Mouse (Mus musculus) heart, adult 8-10 months (tissue): ENCODE measurements at regions not wholly inside any gene's neighbourhood (a gene's known extent, or its start where the extent isn't known, plus 50 kb on each side); places are given as distances from the start of the nearest gene placed in this dataset.
A peak's percentile ranks its signal among the peaks of the same experiment; 100 is the strongest.
"Not testable (repeated sequence)": the region's sequence is repeated elsewhere in the genome, so short reads cannot be mapped to it uniquely, and the experiment has no call there.

ENCODE experiments used
- DNase-seq: peaks from one replicate; pipeline ENCODE4 v3.0.0; 2022; ENCODE audit warnings: low spot score

GRCm38 (mm10) chr3:84390769-84391168 is 84.1 kb upstream of the Trim2 start:
- no peak for DNase-seq

- DNase-seq, result no peak
Observed at GRCm38 (mm10) chr3:84388486-84388885, 81.8 kb upstream of the Trim2 start.

GRCm38 (mm10) chr3:84385656-84386055 is 79.0 kb upstream of the Trim2 start:
- no peak for DNase-seq

GRCm38 (mm10) chr3:84383559-84383958 is 76.9 kb upstream of the Trim2 start:
- DNase-seq, result no peak

GRCm38 (mm10) chr3:84383038-84383437 is 76.4 kb upstream of the Trim2 start:
- DNase-seq, result not testable (repeated sequence)

- DNase-seq, result peak; percentile 24
Observed at GRCm38 (mm10) chr3:84382006-84382405, 75.3 kb upstream of the Trim2 start.

GRCm38 (mm10) chr3:84378987-84379556 is 72.4 kb upstream of the Trim2 start:
- no peak for DNase-seq

- no peak for DNase-seq
Observed at GRCm38 (mm10) chr3:84376510-84376909, 69.8 kb upstream of the Trim2 start.

- DNase-seq, result peak; percentile 18
Observed at GRCm38 (mm10) chr3:84375832-84376231, 69.2 kb upstream of the Trim2 start.

GRCm38 (mm10) chr3:84371842-84372241 is 65.2 kb upstream of the Trim2 start:
- DNase-seq, result no peak

GRCm38 (mm10) chr3:84367145-84367740 is 60.6 kb upstream of the Trim2 start:
- DNase-seq, result no peak

GRCm38 (mm10) chr3:84358672-84359071 is 52.0 kb upstream of the Trim2 start:
- no peak for DNase-seq

GRCm38 (mm10) chr3:84356690-84357014 is 50.0 kb upstream of the Trim2 start:
- DNase-seq, result no peak
